Mouse (Mus musculus) MEL (cell line): ENCODE measurements around the gene Usp49. TPM values are rescaled to one million over a fixed set of nuclear protein-coding genes. Genes with fewer than 3 reads are reported as not detected.

Experiments used
- DNase-seq: peaks from one replicate; pipeline ENCODE4 v3.0.0; 2011; ENCODE audit warnings: low read depth, low spot score
- H3K27ac ChIP-seq: 2 replicates; pipeline ENCODE4 v1.5.1; 2012; ENCODE audit warnings: low read depth, mild to moderate bottlenecking, control low read depth, low read length, moderate library complexity; ENCODE audit not compliant: control insufficient read depth
- H3K27me3 ChIP-seq, 2 experiments: fragments of 150-350 bp in 1 of 2; sonication (generic) in 1 of 2; 2 replicates each; pipeline ENCODE4 v1.6.1; 2012; ENCODE audit warnings: low read length in 2 of 2, mild to moderate bottlenecking in 2 of 2, improper control_type of control experiment in 1 of 2, moderate library complexity in 1 of 2; ENCODE audit not compliant: insufficient read depth in 2 of 2, control insufficient read depth in 1 of 2
- H3K36me3 ChIP-seq, 2 experiments: 2 replicates each; pipeline ENCODE4 v1.6.1; 2012 to 2014; ENCODE audit warnings: low read length in 2 of 2, improper control_type of control experiment in 1 of 2, inconsistent platforms in 1 of 2, mild to moderate bottlenecking in 1 of 2; ENCODE audit not compliant: insufficient read depth in 2 of 2, control insufficient read depth in 1 of 2
- H3K4me1 ChIP-seq, 2 experiments: fragments of 150-350 bp in 1 of 2; sonication (generic) in 1 of 2; 2 replicates each; pipeline ENCODE4 v1.6.1; 2012; ENCODE audit warnings: low read length in 2 of 2, improper control_type of control experiment in 1 of 2, mild to moderate bottlenecking in 1 of 2; ENCODE audit not compliant: insufficient read depth in 2 of 2, control insufficient read depth in 1 of 2
- H3K4me3 ChIP-seq, 2 experiments: fragments of 150-350 bp in 1 of 2; sonication (generic) in 1 of 2; 2 replicates each; pipeline ENCODE4 v1.5.1; 2012; ENCODE audit warnings: low read depth in 2 of 2, low read length in 2 of 2, mild to moderate bottlenecking in 2 of 2, moderate library complexity in 2 of 2, control low read depth in 1 of 2, improper control_type of control experiment in 1 of 2; ENCODE audit not compliant: control insufficient read depth in 1 of 2, insufficient read depth in 1 of 2
- H3K79me2 ChIP-seq: 2 replicates; pipeline ENCODE4 v1.6.1; 2012; ENCODE audit warnings: mild to moderate bottlenecking, low read length, moderate library complexity; ENCODE audit not compliant: control insufficient read depth, poor library complexity, insufficient read depth
- H3K9ac ChIP-seq: 2 replicates; pipeline ENCODE4 v1.6.1; 2012; ENCODE audit warnings: low read depth, mild to moderate bottlenecking, control low read depth, low read length, moderate library complexity; ENCODE audit not compliant: control insufficient read depth, poor library complexity, severe bottlenecking
- H3K9me3 ChIP-seq: fragments of 150-350 bp; sonication (generic); replicated peaks from 2 replicates; pipeline ENCODE4 v1.6.1; 2012; ENCODE audit warnings: mild to moderate bottlenecking, low read length, improper control_type of control experiment, moderate library complexity; ENCODE audit not compliant: insufficient read depth
- BHLHE40 ChIP-seq: IDR thresholded peaks from 2 replicates; pipeline ENCODE4 v1.6.1; 2012; ENCODE audit warnings: low read depth, mild to moderate bottlenecking, inconsistent platforms, low read length, improper control_type of control experiment, borderline replicate concordance
- CHD2 ChIP-seq: IDR thresholded peaks from 2 replicates; pipeline ENCODE4 v1.6.1; 2011; ENCODE audit warnings: low read length, improper control_type of control experiment
- CTCF ChIP-seq, 3 experiments: IDR thresholded peaks in 2 of 3; conservative IDR thresholded peaks in 1 of 3; 2 replicates each; pipeline ENCODE4 v1.5.1; 2011 to 2012; ENCODE audit warnings: low read length in 3 of 3, low read depth in 2 of 3, mild to moderate bottlenecking in 2 of 3, improper control_type of control experiment in 1 of 3, inconsistent platforms in 1 of 3, mixed read lengths in 1 of 3, moderate library complexity in 1 of 3; ENCODE audit not compliant: control insufficient read depth in 1 of 3, insufficient read depth in 1 of 3, poor library complexity in 1 of 3, severe bottlenecking in 1 of 3
- E2F4 ChIP-seq: IDR thresholded peaks from 2 replicates; pipeline ENCODE4 v1.6.1; 2011; ENCODE audit warnings: low read depth, low read length, improper control_type of control experiment, borderline replicate concordance
- ELF1 ChIP-seq: IDR thresholded peaks from 2 replicates; pipeline ENCODE4 v1.6.1; 2014; ENCODE audit warnings: low read depth, mild to moderate bottlenecking, inconsistent platforms, low read length, improper control_type of control experiment, moderate library complexity
- EP300 ChIP-seq, 2 experiments: IDR thresholded peaks; 2 replicates each; pipeline ENCODE4 v1.6.1; 2011; ENCODE audit warnings: improper control_type of control experiment in 2 of 2, low read length in 2 of 2, low read depth in 1 of 2, mild to moderate bottlenecking in 1 of 2
- ETS1 ChIP-seq: IDR thresholded peaks from 2 replicates; pipeline ENCODE4 v1.6.1; 2012; ENCODE audit warnings: low read depth, mild to moderate bottlenecking, inconsistent platforms, low read length, improper control_type of control experiment, moderate library complexity
- GABPA ChIP-seq: IDR thresholded peaks from 2 replicates; pipeline ENCODE4 v1.6.1; 2012; ENCODE audit warnings: low read depth, mild to moderate bottlenecking, inconsistent platforms, low read length, improper control_type of control experiment, moderate library complexity
- GATA1 ChIP-seq: IDR thresholded peaks from 2 replicates; pipeline ENCODE4 v1.6.1; 2011; ENCODE audit warnings: low read depth, low read length, improper control_type of control experiment
- HCFC1 ChIP-seq: IDR thresholded peaks from 2 replicates; pipeline ENCODE4 v1.6.1; 2012; ENCODE audit warnings: low read depth, mild to moderate bottlenecking, inconsistent platforms, low read length, improper control_type of control experiment, moderate library complexity
- JUND ChIP-seq: IDR thresholded peaks from 2 replicates; pipeline ENCODE4 v1.6.1; 2011; ENCODE audit warnings: low read depth, mild to moderate bottlenecking, improper control_type of control experiment, low read length
- KAT2A ChIP-seq: conservative IDR thresholded peaks from 2 replicates; pipeline ENCODE4 v1.6.1; 2012; ENCODE audit warnings: low read depth, low read length, improper control_type of control experiment, inconsistent platforms
- MAX ChIP-seq: IDR thresholded peaks from 2 replicates; pipeline ENCODE4 v1.6.1; 2011; ENCODE audit warnings: low read length, improper control_type of control experiment
- MEF2A ChIP-seq: IDR thresholded peaks from 2 replicates; pipeline ENCODE4 v1.6.1; 2014; ENCODE audit warnings: low read depth, mild to moderate bottlenecking, inconsistent platforms, low read length, improper control_type of control experiment; ENCODE audit not compliant: poor library complexity, insufficient replicate concordance, severe bottlenecking; ENCODE audit errors: extremely low read depth
- MXI1 ChIP-seq: IDR thresholded peaks from 2 replicates; pipeline ENCODE4 v1.6.1; 2011; ENCODE audit warnings: mild to moderate bottlenecking, low read depth, low read length, improper control_type of control experiment
- MYB ChIP-seq: IDR thresholded peaks from 2 replicates; pipeline ENCODE4 v1.6.1; 2011; ENCODE audit warnings: mild to moderate bottlenecking, low read depth, low read length, improper control_type of control experiment
- MYC ChIP-seq: IDR thresholded peaks from 2 replicates; pipeline ENCODE4 v1.6.1; 2011; ENCODE audit warnings: low read depth, mild to moderate bottlenecking, low read length, improper control_type of control experiment, moderate library complexity
- NELFE ChIP-seq: IDR thresholded peaks from 2 replicates; pipeline ENCODE4 v1.6.1; 2011; ENCODE audit warnings: low read depth, low read length, improper control_type of control experiment
- NRF1 ChIP-seq: IDR thresholded peaks from 2 replicates; pipeline ENCODE4 v1.6.1; 2014; ENCODE audit warnings: low read depth, mild to moderate bottlenecking, inconsistent platforms, low read length, improper control_type of control experiment, moderate library complexity; ENCODE audit not compliant: poor library complexity, insufficient read depth, severe bottlenecking
- POLR2A ChIP-seq, 2 experiments: IDR thresholded peaks; 2 replicates each; pipeline ENCODE4 v1.6.1; 2011 to 2012; ENCODE audit warnings: low read length in 2 of 2, mild to moderate bottlenecking in 2 of 2, control low read depth in 1 of 2, improper control_type of control experiment in 1 of 2, low read depth in 1 of 2, moderate library complexity in 1 of 2; ENCODE audit not compliant: control insufficient read depth in 1 of 2, insufficient read depth in 1 of 2, poor library complexity in 1 of 2
- RCOR1 ChIP-seq: IDR thresholded peaks from 2 replicates; pipeline ENCODE4 v1.6.1; 2012; ENCODE audit warnings: low read depth, mild to moderate bottlenecking, inconsistent platforms, low read length, improper control_type of control experiment
- SIN3A ChIP-seq: IDR thresholded peaks from 2 replicates; pipeline ENCODE4 v1.6.1; 2012; ENCODE audit warnings: low read length, improper control_type of control experiment, inconsistent platforms
- SMC3 ChIP-seq: IDR thresholded peaks from 2 replicates; pipeline ENCODE4 v1.6.1; 2011; ENCODE audit warnings: low read depth, low read length, improper control_type of control experiment
- TCF12 ChIP-seq: IDR thresholded peaks from 2 replicates; pipeline ENCODE4 v1.6.1; 2014; ENCODE audit warnings: low read depth, mild to moderate bottlenecking, inconsistent platforms, low read length, improper control_type of control experiment, moderate library complexity
- UBTF ChIP-seq: IDR thresholded peaks from 2 replicates; pipeline ENCODE4 v1.6.1; 2012; ENCODE audit warnings: low read depth, mild to moderate bottlenecking, inconsistent platforms, low read length, improper control_type of control experiment, moderate library complexity, borderline replicate concordance; ENCODE audit not compliant: insufficient read depth
- USF1 ChIP-seq: IDR thresholded peaks from 2 replicates; pipeline ENCODE4 v1.6.1; 2014; ENCODE audit warnings: low read depth, mild to moderate bottlenecking, inconsistent platforms, low read length, improper control_type of control experiment, moderate library complexity
- USF2 ChIP-seq, 2 experiments: IDR thresholded peaks; 2 replicates each; pipeline ENCODE4 v1.6.1; 2011 to 2012; ENCODE audit warnings: improper control_type of control experiment in 2 of 2, low read length in 2 of 2, borderline replicate concordance in 1 of 2, inconsistent platforms in 1 of 2, low read depth in 1 of 2, mild to moderate bottlenecking in 1 of 2; ENCODE audit not compliant: insufficient read depth in 1 of 2
- ZC3H11A ChIP-seq: IDR thresholded peaks from 2 replicates; pipeline ENCODE4 v1.6.1; 2012; ENCODE audit warnings: low read depth, mild to moderate bottlenecking, inconsistent platforms, low read length, improper control_type of control experiment
- ZMIZ1 ChIP-seq: IDR thresholded peaks from 2 replicates; pipeline ENCODE4 v1.6.1; 2012; ENCODE audit warnings: low read depth, mild to moderate bottlenecking, inconsistent platforms, low read length, improper control_type of control experiment, moderate library complexity
- polyA plus RNA-seq, 2 experiments: library from polyadenylated mRNA; stranded (reverse) in 1 of 2; unstranded in 1 of 2; fragments of >175 nt in 1 of 2; fragments of >200 nt in 1 of 2; gene quantifications; 2 replicates each; pipeline versions ENCODE4 v1.2.1 to v1.2.4; 2012; ENCODE audit warnings: low replicate concordance in 2 of 2, low read depth in 1 of 2; ENCODE audit not compliant: insufficient read length in 2 of 2, insufficient read depth in 1 of 2, missing spikeins in 1 of 2
- total RNA-seq: library from RNA; depleted of rRNA; stranded (reverse); fragments of 300-350 nt; gene quantifications from 2 replicates; pipeline ENCODE4 v1.2.3, GENCODE M21; 2012

The Usp49 gene
- total and polyA plus RNA-seq, 3 experiments = 5.2 to 16.1 TPM; not detected in 1

GRCm38 (mm10) chr17:47597261-47597660 lies 33.2 kb upstream of the Usp49 start:
- no peaks in the 10 kb centered on the region for H3K27me3 ChIP-seq
- H3K4me3 ChIP-seq = no peak overlapping the region
- H3K27ac ChIP-seq = peak overlapping the region; percentile 98
- peaks cover 0 to 53% of the 10 kb centered on the region in 2 experiments; a peak in 2 of 4 replicates for H3K36me3 ChIP-seq
- peaks cover 20 to 62% of the 10 kb centered on the region in 2 experiments for H3K4me1 ChIP-seq
- DNase-seq = no peak
- H3K9me3 ChIP-seq = no peaks in the 10 kb centered on the region
- TF ChIP-seq MYB (no peak), MAX (no peak), MYC (no peak), MXI1 (no peak), GABPA (no peak), UBTF (no peak), KAT2A (no peak)
- no peak overlapping the region for H3K9ac ChIP-seq
- H3K79me2 ChIP-seq = peaks cover 28% of the 10 kb centered on the region

- peak; percentile 91 for DNase-seq
- Histone ChIP-seq H3K79me2 (peaks cover 28% of the 10 kb centered on the region), H3K36me3 (peaks cover 0 to 47% of the 10 kb centered on the region in 2 experiments; a peak in 3 of 4 replicates), H3K9ac (peak overlapping the region; percentile 37), H3K4me3 (no peak overlapping the region), H3K4me1 (peaks cover 17 to 55% of the 10 kb centered on the region in 2 experiments), H3K27ac (peak overlapping the region; percentile 98), H3K27me3 (no peaks in the 10 kb centered on the region), H3K9me3 (no peaks in the 10 kb centered on the region)
- TF ChIP-seq JUND (peak; percentile 14; the same call in 1 of the 2 replicates), ZMIZ1 (peak; percentile 71), GABPA (no peak), ZC3H11A (peak; percentile 31), HCFC1 (peak; percentile 2; the same call in 1 of the 2 replicates), RCOR1 (0 out of 2 replicates have a peak, but pooled peaks have one; percentile 48), MYB (no peak), ELF1 (no peak), NELFE (no peak), GATA1 (peak; percentile 82), TCF12 (peak; percentile 83), E2F4 (no peak), EP300 (IDR thresholded peaks at IDR 0.05; ENCODE audit: low read depth in 1 of 2, low read length in 2 of 2) (peak; percentile 76 to 89), USF2 (IDR thresholded peaks at IDR 0.05; ENCODE audit: borderline replicate concordance in 1 of 2, insufficient read depth in 1 of 2, low read depth in 1 of 2, low read length in 2 of 2) (no peak), CHD2 (no peak), SIN3A (peak; percentile 80), POLR2A (IDR thresholded peaks at IDR 0.05; ENCODE audit: control insufficient read depth in 1 of 2, insufficient read depth in 1 of 2, low read depth in 1 of 2, low read length in 2 of 2, poor library complexity in 1 of 2) (peak in 1 of 2 experiments; percentile 38; a peak in 2 of 4 replicates), CTCF (IDR thresholded peaks at IDR 0.05 in 2 of 3, conservative IDR thresholded peaks at IDR 0.05 in 1 of 3; ENCODE audit: control insufficient read depth in 1 of 3, insufficient read depth in 1 of 3, low read depth in 2 of 3, low read length in 3 of 3, poor library complexity in 1 of 3, severe bottlenecking in 1 of 3) (peak; percentile 56 to 80 (median 78)), MEF2A (no peak), NRF1 (no peak), BHLHE40 (no peak), MAX (no peak), MXI1 (no peak; the same call in 1 of the 2 replicates), USF1 (no peak), SMC3 (peak; percentile 68), ETS1 (peak; percentile 86), MYC (no peak)
Measured at GRCm38 (mm10) chr17:47597838-47598579, 32.5 kb upstream of the Usp49 start.
